ENCODE assay signal across 10 mouse cellular contexts in the genomic region with DNA sequence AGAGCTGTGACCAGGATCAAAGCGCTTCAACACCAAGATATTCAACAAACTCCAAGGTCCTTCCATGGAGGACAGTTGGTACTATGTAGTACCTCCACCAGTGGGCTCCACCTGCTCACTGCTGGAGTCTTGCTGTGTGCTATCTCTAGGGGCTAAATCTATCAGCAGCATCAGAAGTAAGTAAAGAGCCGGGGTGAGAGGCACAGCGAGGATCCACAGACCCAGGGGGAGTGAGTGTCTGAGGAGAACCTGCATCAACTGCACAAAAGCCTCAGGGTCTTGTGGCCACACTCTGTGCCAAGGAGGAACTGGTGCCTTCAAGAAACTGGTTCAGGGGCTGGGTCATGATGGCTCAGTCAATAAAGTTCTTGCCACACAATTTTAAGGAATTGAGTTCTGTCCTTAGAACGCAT. TPM values are rescaled to one million over a fixed set of nuclear protein-coding genes. Genes with fewer than 3 reads are reported as not detected.
DNase-seq lines count a peak whose midpoint lies in the region; ATAC-seq and TF ChIP-seq lines count a peak whose summit lies in the region.
"Had no signal": no experiment of that assay in that cellular context is flagged by ENCODE, and none has a peak within 500 bp of the region (broad histone marks: within the 10 kb centered on the region; RNA-seq: fewer than 3 reads in every experiment).

No protein-coding gene starts in this region.

- H3K9me3 ChIP-seq in heart, postnatal 0 days (replicated peaks; ENCODE audit: control insufficient read depth, low read length), result no peaks in the 10 kb centered on the region
- peaks cover 6% of the 10 kb centered on the region; the same call in 1 of the 2 replicates for H3K9me3 ChIP-seq in heart, embryonic 12.5 days (replicated peaks)
- H3K9me3 ChIP-seq: hindbrain, embryonic 15.5 days had no signal

- DNase-seq in heart, postnatal 0 days (ENCODE audit: low spot score), result no peak
- peak; percentile 39 for DNase-seq in thymus, postnatal 14 days
- DNase-seq in thymus, adult 18-20 months, result no peak
- peak; percentile 74 for DNase-seq in kidney, postnatal 10 days
- no peak for DNase-seq in Muller cell, postnatal 12 days (ENCODE audit: inconsistent ontology term)

- peak; percentile 49 for TF ChIP-seq CTCF in heart, postnatal 0 days (IDR thresholded peaks at IDR 0.05; ENCODE audit: low read depth)

- no peak overlapping the region for H3K9ac ChIP-seq in heart, postnatal 0 days (replicated peaks; ENCODE audit: low read depth, low read length)
- no peak overlapping the region for H3K9ac ChIP-seq in heart, embryonic 12.5 days
- H3K9ac ChIP-seq: hindbrain, embryonic 15.5 days had no signal

- WGBS in heart, postnatal 0 days, result 83% methylated on average over 4 of the region's 4 CpGs
- WGBS in heart, embryonic 12.5 days, result 66% methylated on average over 4 of the region's 4 CpGs

- H3K36me3 ChIP-seq in heart, postnatal 0 days (replicated peaks; ENCODE audit: control insufficient read depth, insufficient read depth, low read length), result no peaks in the 10 kb centered on the region
- no peaks in the 10 kb centered on the region for H3K36me3 ChIP-seq in heart, embryonic 12.5 days
- H3K36me3 ChIP-seq: hindbrain, embryonic 15.5 days had no signal

- H3K4me2 ChIP-seq in heart, postnatal 0 days (ENCODE audit: low read depth, low read length), result no peak overlapping the region
- no peak overlapping the region for H3K4me2 ChIP-seq in heart, embryonic 12.5 days
- H3K4me2 ChIP-seq: hindbrain, embryonic 15.5 days had no signal

- H3K27ac ChIP-seq in heart, postnatal 0 days (ENCODE audit: low read depth), result no peak overlapping the region
- H3K27ac ChIP-seq in heart, embryonic 12.5 days (ENCODE audit: poor library complexity, severe bottlenecking), result no peak overlapping the region
- H3K27ac ChIP-seq: hindbrain, embryonic 15.5 days; macrophage had no signal

- H3K27me3 ChIP-seq in heart, postnatal 0 days (ENCODE audit: control insufficient read depth, insufficient read depth, low read length), result no peaks in the 10 kb centered on the region
- H3K27me3 ChIP-seq in heart, embryonic 12.5 days (replicated peaks), result no peaks in the 10 kb centered on the region
- H3K27me3 ChIP-seq: hindbrain, embryonic 15.5 days had no signal

- no peak for TF ChIP-seq EP300 in heart, postnatal 0 days (IDR thresholded peaks at IDR 0.05; ENCODE audit: low read depth)

- ATAC-seq in heart, postnatal 0 days (ENCODE audit: insufficient read depth, low read depth), result no peak
- no peak for ATAC-seq in heart, embryonic 12.5 days (ENCODE audit: insufficient number of reproducible peaks, low FRiP score)
- ATAC-seq in frontal cortex, adult (ENCODE audit: low TSS enrichment), result no peak
- ATAC-seq in erythroblast, adult 5-6 weeks (replicated peaks; ENCODE audit: low FRiP score, poor library complexity, severe bottlenecking), result no peak

- H3K4me1 ChIP-seq in heart, postnatal 0 days (ENCODE audit: control insufficient read depth, insufficient read depth), result peaks cover 23% of the 10 kb centered on the region; the same call in 1 of the 2 replicates
- H3K4me1 ChIP-seq in heart, embryonic 12.5 days (replicated peaks), result peaks cover 37% of the 10 kb centered on the region

- no peak overlapping the region for H3K4me3 ChIP-seq in heart, postnatal 0 days (ENCODE audit: low read depth, low read length)
- H3K4me3 ChIP-seq in heart, embryonic 12.5 days, result no peak overlapping the region
- H3K4me3 ChIP-seq: hindbrain, embryonic 15.5 days had no signal

RNA-seq across cellular contexts. Expression of a gene that starts 56.6 kb away (rescaled TPM):
- total RNA-seq in heart, postnatal 0 days (2014; rRNA removed; ENCODE audit: low replicate concordance), result not detected in 2 replicates
- polyA plus RNA-seq in heart, postnatal 0 days (2015; fragmentation: Nextera tagmentation; extraction: Ambion mirVana), result not detected in 2 replicates
- not detected in 2 replicates for polyA plus RNA-seq in heart, embryonic 12.5 days (2016; fragmentation: Nextera tagmentation; extraction: Ambion mirVana)
- total RNA-seq in erythroblast, adult 5-6 weeks (2015; ENCODE audit: low replicate concordance), result not detected in 2 replicates
- total RNA-seq in erythroblast, adult 5-6 weeks (2017; ENCODE audit: low replicate concordance), result not detected in 2 replicates
- polyA plus RNA-seq: macrophage had no signal

Comparison
In these comparisons a context has a peak if more than half of its experiments do, and no peak if none do; other contexts are left out.
1. DNase-seq: peak in thymus, postnatal 14 days (single experiment) and kidney, postnatal 10 days (single experiment); none in heart, postnatal 0 days (single experiment), thymus, adult 18-20 months (0 of 2) and Muller cell, postnatal 12 days (single experiment).